Mouse (Mus musculus): ENCODE results near the gene Cfap299.

Cfap299 gene

GRCm38 (mm10) chr5:98651049-98651448 is 321.9 kb downstream of the Cfap299 start:
- no peak for DNase-seq

- DNase-seq, result no peak
Observed at GRCm38 (mm10) chr5:98688254-98688653, 359.1 kb downstream of the Cfap299 start.

GRCm38 (mm10) chr5:98692070-98692469 is 363.0 kb downstream of the Cfap299 start:
- no peak for DNase-seq

- DNase-seq, result no peak
Observed at GRCm38 (mm10) chr5:98696336-98696735, 367.2 kb downstream of the Cfap299 start.

- DNase-seq, result no peak
Observed at GRCm38 (mm10) chr5:98703963-98704362, 374.9 kb downstream of the Cfap299 start.

- DNase-seq, result no peak
Observed at GRCm38 (mm10) chr5:98706597-98706996, 377.5 kb downstream of the Cfap299 start.

GRCm38 (mm10) chr5:98715392-98715791 is 386.3 kb downstream of the Cfap299 start:
- no peak for DNase-seq

GRCm38 (mm10) chr5:98732157-98733009 is 403.3 kb downstream of the Cfap299 start:
- no peak for DNase-seq

- DNase-seq, result no peak
Observed at GRCm38 (mm10) chr5:98733010-98733399, 403.9 kb downstream of the Cfap299 start.

- no peak for DNase-seq
Observed at GRCm38 (mm10) chr5:98761858-98762652, 433.0 kb downstream of the Cfap299 start.

GRCm38 (mm10) chr5:98778588-98778987 is 449.5 kb downstream of the Cfap299 start:
- DNase-seq, result no peak

- DNase-seq, result no peak
Observed at GRCm38 (mm10) chr5:98782066-98782465, 453.0 kb downstream of the Cfap299 start.

- DNase-seq, result no peak
Observed at GRCm38 (mm10) chr5:98787735-98788134, 458.6 kb downstream of the Cfap299 start.

- DNase-seq, result no peak
Observed at GRCm38 (mm10) chr5:98788568-98788967, 459.5 kb downstream of the Cfap299 start.

- DNase-seq, result no peak
Observed at GRCm38 (mm10) chr5:98790894-98791607, 461.9 kb downstream of the Cfap299 start.

GRCm38 (mm10) chr5:98801495-98801894 is 472.4 kb downstream of the Cfap299 start:
- DNase-seq, result no peak

GRCm38 (mm10) chr5:98804761-98805160 is 475.7 kb downstream of the Cfap299 start:
- no peak for DNase-seq

- DNase-seq, result no peak
Observed at GRCm38 (mm10) chr5:98806492-98806891, 477.4 kb downstream of the Cfap299 start.

GRCm38 (mm10) chr5:98807022-98807421 is 477.9 kb downstream of the Cfap299 start:
- DNase-seq, result no peak

GRCm38 (mm10) chr5:98807953-98808352 is 478.8 kb downstream of the Cfap299 start:
- no peak for DNase-seq

GRCm38 (mm10) chr5:98812380-98812779 is 483.3 kb downstream of the Cfap299 start:
- no peak for DNase-seq

- DNase-seq, result no peak
Observed at GRCm38 (mm10) chr5:98815269-98815668, 486.2 kb downstream of the Cfap299 start.

GRCm38 (mm10) chr5:98833760-98834159 is 504.7 kb downstream of the Cfap299 start:
- no peak for DNase-seq

All from cerebellum, adult 9-10 months (tissue).